Mouse (Mus musculus) adrenal gland, postnatal 14 days (tissue): ENCODE data around the gene Bmt2. TPM values are rescaled to one million over a fixed set of nuclear protein-coding genes. Genes with fewer than 3 reads are reported as not detected.

Source experiments
- DNase-seq: peaks from one replicate; pipeline ENCODE4 v3.0.0; 2021; ENCODE audit warnings: mixed read lengths
- total RNA-seq: library from RNA; stranded (reverse); gene quantifications from 2 replicates; pipeline ENCODE4 v1.2.3, GENCODE M21; 2021

Gene Bmt2
- total RNA-seq, 1 experiment from 2014 or later, result 10.2 TPM

DNA sequence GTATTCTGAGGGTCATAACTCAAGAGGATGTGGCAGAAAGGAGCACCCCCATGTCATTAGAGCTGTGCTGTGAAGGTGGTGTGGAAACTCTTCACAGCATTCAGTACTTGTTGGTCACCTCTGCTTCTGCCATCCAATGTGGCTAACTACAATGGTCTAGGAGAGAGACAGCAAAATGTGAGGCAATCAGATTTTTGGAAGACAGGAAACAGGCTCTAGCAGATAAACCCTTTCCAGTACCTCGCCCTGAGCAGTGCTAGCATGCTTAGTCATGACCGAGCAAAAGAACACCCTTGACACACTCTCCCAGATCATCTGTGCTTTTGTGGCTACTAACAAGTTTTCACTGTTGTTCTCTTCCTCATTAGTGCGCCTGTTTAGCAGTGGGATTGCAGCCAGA lies 60.7 kb downstream of the Bmt2 start:
- no peak for DNase-seq

DNA sequence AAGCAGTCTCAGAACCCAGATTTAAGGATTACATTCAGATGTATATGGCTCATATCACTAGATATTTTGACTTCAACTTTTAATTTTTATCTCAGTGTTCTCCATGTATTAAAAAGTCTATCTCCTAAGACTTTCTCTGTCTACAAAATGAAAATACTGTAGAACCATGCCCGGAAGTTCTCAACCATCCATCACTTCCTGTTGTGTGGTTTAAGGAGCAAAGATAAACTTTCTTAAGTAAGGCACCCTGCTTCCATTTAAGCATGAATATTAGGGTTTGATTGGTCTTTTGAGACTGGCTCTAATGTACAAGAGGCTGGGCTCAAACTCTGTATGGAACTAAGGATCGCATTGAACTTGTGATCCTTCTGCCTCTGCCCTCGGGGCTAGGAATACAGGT lies 63.2 kb downstream of the Bmt2 start:
- no peak for DNase-seq

DNA sequence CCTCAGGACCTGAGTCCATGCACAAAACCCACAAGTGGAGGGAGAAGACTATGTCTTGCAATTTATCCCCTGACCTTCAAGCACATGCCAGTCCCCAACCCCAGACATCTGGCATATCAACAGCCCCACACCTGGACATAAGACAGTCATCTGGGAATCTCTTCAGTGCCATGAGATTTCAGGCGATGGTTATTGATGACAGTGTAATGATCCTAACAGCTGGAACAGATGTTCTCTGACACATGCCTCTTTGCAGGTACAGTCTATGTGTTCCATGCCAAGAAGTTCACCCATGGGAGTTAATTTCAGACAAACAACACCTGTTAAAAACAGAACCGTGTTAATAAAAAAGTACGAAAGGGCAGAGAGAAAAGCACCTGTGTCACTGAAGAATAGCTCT lies 64.1 kb downstream of the Bmt2 start:
- DNase-seq, result no peak

DNA sequence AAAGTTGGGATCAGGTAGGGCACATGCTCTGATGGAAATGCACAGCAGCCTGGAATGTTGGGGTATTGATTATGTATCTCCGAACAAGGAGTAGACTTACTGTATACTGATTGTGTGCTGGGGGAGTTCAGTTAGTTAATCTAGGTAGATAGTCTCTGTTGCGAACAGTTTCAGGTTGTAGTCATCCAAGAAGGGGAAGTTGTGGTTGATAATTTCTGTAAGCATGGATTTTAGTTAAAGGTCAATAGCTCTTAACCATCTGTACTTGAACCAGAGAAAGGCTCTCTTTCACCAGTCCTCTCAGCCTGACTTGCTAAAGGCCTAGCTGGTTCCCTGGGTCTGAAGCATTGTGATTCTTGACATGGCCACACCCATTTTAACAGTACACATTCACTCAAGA lies 66.9 kb downstream of the Bmt2 start:
- DNase-seq, result no peak

DNA sequence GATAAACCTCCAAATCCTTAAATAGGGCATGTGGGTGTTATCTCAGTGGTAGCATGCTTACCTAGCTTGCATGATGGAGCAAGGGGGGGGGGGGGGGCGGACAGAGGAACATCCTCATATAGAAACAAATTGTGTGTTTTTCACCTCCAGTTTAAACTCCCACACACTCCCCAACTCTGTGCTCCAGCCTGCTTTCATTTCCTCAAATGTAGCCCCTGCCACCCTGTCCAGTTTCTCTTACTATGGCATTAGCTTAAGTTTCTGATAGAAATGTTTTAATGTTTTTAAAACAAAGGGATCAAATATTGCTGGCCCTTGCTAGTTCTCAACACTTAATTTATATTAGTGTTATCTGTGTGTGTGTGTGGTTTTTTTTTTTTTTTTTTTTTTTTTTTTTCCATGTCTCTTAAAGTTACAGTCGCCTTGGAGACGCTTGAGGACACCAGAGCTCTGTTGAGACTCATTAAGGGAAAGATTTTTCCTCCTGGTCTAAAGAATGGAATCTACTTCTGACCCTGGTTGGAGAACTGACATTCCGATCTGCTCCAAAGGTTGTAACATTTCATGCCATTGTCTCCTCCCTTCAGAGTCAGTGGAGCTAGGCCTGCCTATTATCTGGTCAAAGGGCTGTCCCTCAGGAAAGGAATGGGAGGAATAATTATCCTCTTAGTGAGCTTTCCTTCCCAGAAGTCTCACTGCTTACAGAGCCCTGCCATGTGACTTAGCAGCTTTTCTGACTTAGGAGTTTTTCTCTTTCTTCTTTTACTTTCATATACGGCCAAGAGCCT lies 68.2 kb downstream of the Bmt2 start:
- no peak for DNase-seq

DNA sequence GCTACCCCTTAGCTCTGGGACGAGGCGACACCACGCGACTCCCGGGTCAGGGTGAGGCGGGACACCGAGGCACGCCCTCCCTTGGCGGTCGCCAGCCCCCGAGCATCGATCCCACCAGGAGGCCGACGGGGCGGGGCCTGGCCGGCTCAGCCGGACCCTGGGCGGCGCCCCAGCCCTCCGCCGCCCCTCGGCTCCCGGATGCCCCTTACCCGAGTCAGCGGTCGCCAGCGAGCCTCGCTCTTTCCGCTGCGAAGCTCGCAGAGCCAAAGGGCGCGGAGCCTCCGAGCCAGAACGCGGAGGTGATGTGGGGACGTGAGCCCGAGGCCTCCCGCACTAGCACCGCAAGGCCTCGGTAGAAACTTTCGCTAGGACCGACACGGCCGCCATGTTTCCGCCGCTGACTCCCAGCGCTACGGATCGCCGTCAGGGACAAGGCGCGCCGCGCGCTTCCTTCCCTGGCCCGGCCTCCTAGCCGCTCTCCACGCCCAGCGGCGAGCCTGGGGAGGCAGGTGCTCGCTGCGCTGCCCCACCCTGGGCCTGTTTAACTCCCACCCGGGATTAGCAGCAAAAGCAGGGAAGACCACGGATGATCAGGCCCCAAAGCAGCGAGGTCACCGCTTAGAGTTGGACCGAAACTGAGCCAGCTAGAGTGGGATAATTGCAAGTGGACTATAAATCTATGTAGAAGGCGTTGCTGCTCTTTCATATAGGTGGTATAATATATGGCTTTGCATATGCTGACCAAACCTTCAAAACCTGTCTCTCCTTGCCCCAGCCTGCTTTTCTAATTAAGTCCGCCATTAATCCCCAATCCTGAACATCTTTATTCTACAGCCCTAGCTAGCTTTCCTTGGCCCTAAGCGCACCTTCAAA lies 69.9 kb downstream of the Bmt2 start, which contains the start of gene Tmem168:
Tmem168 (minus strand) TSS at position 480 of the 873 bp plus-strand sequence.
- peak; percentile 96 for DNase-seq

DNA sequence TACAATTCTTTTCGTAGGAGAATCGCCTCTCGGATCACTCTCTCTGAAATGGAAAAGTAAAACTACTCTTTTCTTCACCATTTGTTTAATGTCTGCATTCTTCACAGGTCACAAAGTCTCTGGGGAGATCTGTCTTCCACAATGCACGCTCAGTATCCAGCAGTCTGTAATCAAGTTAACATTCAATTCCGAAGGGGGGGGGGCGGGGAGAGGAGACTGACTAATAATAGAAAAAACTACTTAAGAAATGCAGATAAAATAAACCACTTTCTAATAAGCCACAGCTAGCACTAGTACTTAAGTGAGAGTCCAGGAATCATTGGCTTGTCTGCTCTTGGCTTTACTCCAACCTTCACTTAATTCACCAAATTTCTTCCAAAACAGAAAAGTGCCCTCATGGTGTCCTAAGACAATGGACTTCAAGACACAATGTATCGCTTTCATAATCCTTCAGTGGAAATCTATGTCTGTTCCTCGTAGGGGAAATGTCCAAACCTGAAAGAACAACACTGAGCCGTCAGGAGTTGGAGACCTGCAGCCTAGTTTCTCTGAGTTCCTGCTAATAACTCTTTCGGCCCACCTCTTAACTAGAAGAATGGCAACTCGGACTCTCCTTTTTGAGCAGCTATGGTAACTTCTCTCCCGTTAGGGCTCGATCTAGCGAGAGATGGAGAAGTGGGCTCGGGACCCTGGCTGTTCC lies 70.7 kb downstream of the Bmt2 start:
- DNase-seq, result no peak

DNA sequence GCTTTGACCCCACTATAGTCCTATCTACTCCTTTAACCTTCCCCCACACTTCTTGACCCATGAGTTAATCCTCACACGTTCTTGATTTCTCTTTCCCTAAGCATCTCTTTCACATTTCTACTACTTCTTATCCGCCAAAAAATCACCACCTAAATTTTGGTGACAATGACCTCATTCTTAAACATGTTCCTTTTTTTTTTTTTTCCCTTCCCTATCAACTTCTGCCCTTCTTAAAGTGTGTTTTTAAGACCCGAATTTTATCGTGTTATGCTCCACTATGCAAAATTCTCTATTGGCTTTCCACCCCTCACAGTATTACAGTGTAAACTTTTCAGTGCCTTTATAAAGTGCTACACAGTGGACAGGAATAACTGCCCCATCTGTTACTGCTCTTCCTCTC lies 71.4 kb downstream of the Bmt2 start:
- no peak for DNase-seq

DNA sequence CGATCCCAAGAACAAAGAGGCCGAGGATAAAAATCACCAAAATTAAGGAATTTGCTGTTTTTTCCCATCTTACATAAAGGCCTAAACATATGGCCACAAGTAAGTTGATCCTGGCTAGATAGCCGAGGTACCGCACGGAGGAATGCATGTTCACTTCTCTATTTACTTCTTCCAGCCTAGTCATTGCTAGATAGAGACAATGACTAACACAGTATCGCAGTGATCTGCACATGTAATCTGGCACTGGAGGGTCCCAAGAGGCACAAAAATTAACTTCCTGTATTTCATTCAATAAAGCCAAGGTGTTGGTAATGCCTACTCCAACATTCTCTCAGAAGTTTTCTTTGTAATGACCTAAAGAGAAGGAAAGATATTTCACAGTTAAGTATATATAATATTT lies 74.6 kb downstream of the Bmt2 start:
- no peak for DNase-seq

DNA sequence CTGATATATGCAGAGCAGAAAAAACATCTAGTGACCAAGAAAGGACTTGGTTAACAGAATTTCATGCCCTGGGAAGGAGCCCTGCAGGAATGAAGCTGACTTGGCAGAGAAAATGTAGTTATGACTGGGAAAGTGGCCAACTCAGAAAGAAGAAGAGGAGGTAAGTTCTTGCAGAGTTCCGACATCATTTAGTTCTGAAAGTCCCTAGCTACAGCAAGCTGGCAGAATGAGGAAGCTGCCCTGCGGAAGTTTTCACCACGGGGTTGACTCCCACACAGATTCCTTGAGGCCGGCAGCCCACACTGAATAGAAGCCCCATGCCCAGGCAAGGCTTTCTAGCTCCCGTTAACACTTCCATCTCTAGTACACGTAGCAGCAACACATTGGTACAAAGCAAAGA lies 76.2 kb downstream of the Bmt2 start:
- peak; percentile 27 for DNase-seq

DNA sequence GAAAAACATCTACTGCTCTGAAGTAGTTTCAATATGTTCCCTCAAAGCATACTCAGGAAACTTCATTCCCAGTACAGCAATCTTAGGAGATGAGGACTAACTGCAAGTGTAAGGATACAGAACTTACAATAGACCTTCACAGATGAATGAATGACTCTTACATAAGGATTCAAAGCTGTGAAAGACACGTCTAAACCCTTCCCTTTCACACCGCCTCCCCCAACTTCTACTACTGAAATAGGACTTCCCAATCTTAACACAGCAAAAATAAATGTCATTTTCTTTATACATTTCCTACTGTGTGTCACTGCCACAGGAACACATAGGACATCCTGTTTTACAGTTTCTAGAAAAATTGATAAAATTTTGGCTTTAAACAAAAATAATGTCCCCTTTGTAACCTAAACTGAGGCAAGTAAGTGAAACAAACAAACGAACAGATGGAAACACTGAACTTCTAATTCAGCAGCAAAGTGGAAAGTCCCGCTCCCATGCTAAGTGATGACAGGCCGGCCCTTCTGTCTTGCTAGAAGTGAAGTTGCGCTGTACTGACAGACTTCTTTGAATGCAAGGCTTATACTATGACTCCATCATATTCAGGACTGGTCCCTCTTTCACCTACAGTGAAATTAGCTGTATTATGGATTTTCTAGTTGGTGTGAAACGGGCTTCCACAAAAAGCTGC lies 79.4 kb downstream of the Bmt2 start:
- no peak for DNase-seq

DNA sequence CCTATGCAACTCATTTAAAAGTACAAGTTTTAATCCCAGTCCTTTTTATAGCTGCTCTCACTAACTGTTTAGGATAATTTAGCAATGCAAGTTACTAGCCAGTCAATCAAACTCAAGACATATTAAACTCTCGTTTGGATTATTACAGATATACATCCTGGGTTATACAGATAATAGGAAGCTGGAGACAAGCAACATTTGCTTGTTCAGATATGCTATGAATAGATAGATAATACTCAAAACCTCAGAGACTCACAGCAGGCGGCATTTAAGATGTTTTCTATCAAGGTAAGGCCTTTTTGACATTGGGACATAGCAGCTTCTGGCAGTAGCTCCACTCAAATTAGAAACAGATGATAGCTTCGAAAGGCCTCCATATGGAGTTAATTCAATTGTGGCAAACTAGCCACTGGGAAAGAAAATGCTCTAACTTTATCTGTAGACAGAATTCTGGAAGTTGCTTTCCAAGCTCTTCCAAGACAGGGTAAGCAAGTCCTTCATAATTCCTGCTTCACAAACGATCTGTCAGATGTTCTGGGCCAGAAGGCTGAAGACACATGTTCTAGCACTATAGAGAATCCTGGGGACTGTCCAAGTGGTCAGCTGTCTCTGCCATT lies 84.9 kb downstream of the Bmt2 start:
- no peak for DNase-seq

DNA sequence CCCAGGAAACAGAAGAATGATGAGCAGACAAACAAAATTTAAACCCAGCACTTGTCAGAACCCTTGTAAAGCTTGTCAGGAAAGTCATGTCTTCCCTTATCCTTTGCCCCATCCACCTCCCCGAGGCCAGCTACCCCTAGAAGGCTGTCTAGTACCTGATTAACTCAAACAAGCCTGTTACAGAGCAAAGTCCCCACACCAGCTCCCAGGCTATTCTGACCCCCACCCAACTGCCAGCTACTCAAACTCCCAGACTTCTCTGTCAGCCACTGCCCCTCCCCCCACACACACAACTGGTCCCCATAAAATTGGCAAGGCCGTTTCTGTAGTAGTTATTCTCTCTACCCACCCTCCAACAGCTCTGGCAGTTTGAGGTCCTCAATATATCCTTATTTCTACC lies 91.2 kb downstream of the Bmt2 start:
- DNase-seq, result no peak

DNA sequence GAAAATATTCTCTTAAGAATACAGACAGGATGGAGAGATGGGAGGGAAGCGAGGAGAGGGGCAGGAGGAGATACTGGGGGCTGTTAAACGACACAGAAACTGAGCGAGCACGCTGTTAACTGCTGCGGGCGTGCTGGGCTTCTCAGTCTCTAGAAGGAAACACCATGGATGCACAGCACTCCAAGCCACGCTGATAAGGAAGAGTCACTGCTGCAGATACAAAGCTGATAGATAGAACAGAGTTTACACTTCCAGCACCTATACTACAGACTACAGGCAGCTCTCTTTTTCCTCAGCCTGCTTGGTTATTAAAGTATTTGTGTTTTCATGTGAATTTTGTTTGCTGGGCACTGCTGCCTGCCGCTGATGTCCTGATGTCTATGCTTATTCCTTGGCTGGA lies 91.6 kb downstream of the Bmt2 start:
- no peak for DNase-seq

DNA sequence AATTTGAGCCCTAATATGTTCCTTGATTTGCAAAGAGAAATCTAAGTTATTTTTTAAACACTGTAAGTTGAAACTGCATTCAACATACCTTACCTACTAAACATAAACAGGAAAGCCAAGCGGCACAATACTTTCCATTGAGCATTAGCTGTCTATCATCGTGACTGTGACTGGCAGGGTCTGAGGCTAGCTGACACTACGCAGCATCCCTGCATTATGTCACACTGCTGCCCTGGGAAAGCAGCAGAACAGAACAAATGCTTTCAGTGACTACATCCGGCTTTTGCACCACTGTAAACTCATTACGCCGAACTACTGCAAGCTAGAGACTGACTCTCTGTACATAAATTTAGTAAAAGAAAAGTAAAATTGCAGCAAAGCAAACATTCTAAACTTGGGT lies 93.0 kb downstream of the Bmt2 start:
- no peak for DNase-seq

DNA sequence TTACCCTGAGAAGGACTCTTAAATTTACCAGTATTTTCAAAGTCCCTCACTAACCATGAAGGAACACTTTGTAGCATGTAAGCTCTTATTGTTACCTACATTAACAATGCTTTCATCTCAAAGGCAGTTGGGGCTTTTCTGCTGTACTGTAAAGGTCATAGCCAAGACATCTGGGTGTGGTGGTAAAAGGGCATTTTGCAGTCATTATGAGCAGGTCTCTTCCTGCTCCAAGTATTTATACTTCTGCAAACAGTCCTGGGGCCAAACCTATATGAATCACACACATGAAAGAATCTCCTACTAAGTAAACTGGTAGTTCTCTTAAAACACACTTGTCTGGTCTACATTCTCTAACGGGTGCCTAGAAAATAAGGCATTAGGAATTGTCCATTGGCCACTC lies 95.7 kb downstream of the Bmt2 start:
- DNase-seq, result no peak

Other genes with a start within 250 kb of the Bmt2 start
- 24.9 and 27.4 TPM in 2 replicates for gene Tmem168, start 69.9 kb downstream of the Bmt2 start, total RNA-seq
- 0.67 and 1.5 TPM in 2 replicates for gene Gpr85, start 162.0 kb upstream of the Bmt2 start, total RNA-seq
- gene 2610001J05Rik, start 193.6 kb upstream of the Bmt2 start, total RNA-seq, result 38.8 and 41.9 TPM in 2 replicates